Mouse (Mus musculus) inflammation-experienced regulatory T-cells, adult 6 months (primary cell): ENCODE measurements around the gene Fem1b. TPM values are rescaled to one million over a fixed set of nuclear protein-coding genes. Genes with fewer than 3 reads are reported as not detected.
"Not testable (repeated sequence)": the region's sequence is repeated elsewhere in the genome, so short reads cannot be mapped to it uniquely, and the experiment has no call there.

Experiments
- ATAC-seq: one replicate; pipeline ENCODE4 v1.8.0; 2017
- polyA plus RNA-seq, 3 experiments: library from polyadenylated mRNA; unstranded; fragments of 100-300 nt; shearing (Covaris generic); gene quantifications; one replicate each; pipeline ENCODE4 v1.2.1; 2017

The Fem1b gene
- polyA plus RNA-seq, 3 experiments from 2014 or later, result 3.8 to 4.1 (median 4.1) TPM

GRCm38 (mm10) chr9:62826456-62826855, 14.7 kb upstream of the Fem1b start:
- ATAC-seq, result no peak

GRCm38 (mm10) chr9:62825791-62826393, 14.2 kb upstream of the Fem1b start:
- ATAC-seq, result no peak

GRCm38 (mm10) chr9:62821811-62822210, 10.1 kb upstream of the Fem1b start:
- ATAC-seq, result no peak

- no peak for ATAC-seq
Observed at GRCm38 (mm10) chr9:62820829-62821228, 9.1 kb upstream of the Fem1b start.

GRCm38 (mm10) chr9:62819910-62820309, 8.2 kb upstream of the Fem1b start:
- not testable (repeated sequence) for ATAC-seq

GRCm38 (mm10) chr9:62819494-62819893, 7.8 kb upstream of the Fem1b start:
- no peak for ATAC-seq

- no peak for ATAC-seq
Observed at GRCm38 (mm10) chr9:62817828-62818614, 6.3 kb upstream of the Fem1b start.

- no peak for ATAC-seq
Observed at GRCm38 (mm10) chr9:62817099-62817571, 5.4 kb upstream of the Fem1b start.

GRCm38 (mm10) chr9:62816323-62817098, 4.8 kb upstream of the Fem1b start:
- ATAC-seq, result no peak

GRCm38 (mm10) chr9:62814751-62815150, 3.0 kb upstream of the Fem1b start:
- no peak for ATAC-seq

- no peak for ATAC-seq
Observed at GRCm38 (mm10) chr9:62812216-62813049, 699 bp upstream of the Fem1b start.

GRCm38 (mm10) chr9:62810543-62811515, 905 bp downstream of the Fem1b start:
- ATAC-seq, result peak; percentile 40

GRCm38 (mm10) chr9:62810095-62810494, 1.6 kb downstream of the Fem1b start:
- ATAC-seq, result no peak

GRCm38 (mm10) chr9:62799218-62799617, 12.5 kb downstream of the Fem1b start:
- not testable (repeated sequence) for ATAC-seq

GRCm38 (mm10) chr9:62789856-62790255, 21.9 kb downstream of the Fem1b start:
- ATAC-seq, result no peak

- ATAC-seq, result no peak
Observed at GRCm38 (mm10) chr9:62786721-62787120, 25.0 kb downstream of the Fem1b start.

- ATAC-seq, result no peak
Observed at GRCm38 (mm10) chr9:62784233-62784632, 27.5 kb downstream of the Fem1b start.

- no peak for ATAC-seq
Observed at GRCm38 (mm10) chr9:62782976-62783781, 28.6 kb downstream of the Fem1b start.

- no peak for ATAC-seq
Observed at GRCm38 (mm10) chr9:62781965-62782364, 29.8 kb downstream of the Fem1b start.

- no peak for ATAC-seq
Observed at GRCm38 (mm10) chr9:62778721-62779120, 33.0 kb downstream of the Fem1b start.
